Mouse (Mus musculus) neural tube, embryonic 12.5 days (tissue): ENCODE measurements around the gene Baz1b. TPM values are rescaled to one million over a fixed set of nuclear protein-coding genes. Genes with fewer than 3 reads are reported as not detected.

ENCODE experiments used
- ATAC-seq: fragments of 200-750 bp; cut with Nextera tagmentation; 2 replicates; pipeline ENCODE4 v1.8.0; 2017; ENCODE audit warnings: low read depth, mild to moderate bottlenecking, moderate TSS enrichment, moderate library complexity; ENCODE audit not compliant: low FRiP score
- H3K27ac ChIP-seq: fragments of 300-500 bp; sonication (generic); 2 replicates; pipeline ENCODE4 v1.5.1; 2016
- H3K27me3 ChIP-seq: fragments of 300-500 bp; sonication (generic); replicated peaks from 2 replicates; pipeline ENCODE4 v1.6.1; 2016; ENCODE audit warnings: mild to moderate bottlenecking
- H3K36me3 ChIP-seq: fragments of 300-500 bp; sonication (generic); 2 replicates; pipeline ENCODE4 v1.6.1; 2016; ENCODE audit warnings: mild to moderate bottlenecking
- H3K4me1 ChIP-seq: fragments of 300-500 bp; sonication (generic); 2 replicates; pipeline ENCODE4 v1.6.1; 2016
- H3K4me2 ChIP-seq: fragments of 300-500 bp; sonication (generic); replicated peaks from 2 replicates; pipeline ENCODE4 v1.6.1; 2016; ENCODE audit warnings: mild to moderate bottlenecking
- H3K4me3 ChIP-seq: fragments of 300-500 bp; sonication (generic); 2 replicates; pipeline ENCODE4 v1.5.1; 2016
- H3K9ac ChIP-seq: fragments of 300-500 bp; sonication (generic); 2 replicates; pipeline ENCODE4 v1.6.1; 2016; ENCODE audit warnings: mild to moderate bottlenecking
- H3K9me3 ChIP-seq: fragments of 300-500 bp; sonication (generic); 2 replicates; pipeline ENCODE4 v1.6.1; 2016; ENCODE audit warnings: mild to moderate bottlenecking
- WGBS: fragments of 180-500 bp; shearing (Covaris S2); methylation state at CpG from one replicate; pipeline ENCODE4 v1.1.7; 2016; 5-methylcytosine and 5-hydroxymethylcytosine counted together
- polyA plus RNA-seq: library from polyadenylated mRNA; unstranded; fragments of >200 nt; fragmentation: Nextera tagmentation; extraction: Ambion mirVana; gene quantifications from 2 replicates; pipeline ENCODE4 v1.2.1, GENCODE M21; 2016

Baz1b gene
- polyA plus RNA-seq, 1 experiment from 2014 or later = 54.7 TPM

- 51% methylated on average over 9 of the region's 9 CpGs for WGBS
- peaks cover 11% of the 10 kb centered on the region for H3K4me1 ChIP-seq
- no peaks in the 10 kb centered on the region for H3K36me3 ChIP-seq
- H3K9ac ChIP-seq = no peak overlapping the region
- H3K27me3 ChIP-seq = no peaks in the 10 kb centered on the region
- no peak overlapping the region for H3K27ac ChIP-seq
- H3K9me3 ChIP-seq = no peaks in the 10 kb centered on the region
- H3K4me3 ChIP-seq = no peak overlapping the region
- H3K4me2 ChIP-seq = peak overlapping the region; percentile 24
- ATAC-seq = no peak
Observed at GRCm38 (mm10) chr5:135264548-135264947, 77.5 kb downstream of the Baz1b start.

DNA sequence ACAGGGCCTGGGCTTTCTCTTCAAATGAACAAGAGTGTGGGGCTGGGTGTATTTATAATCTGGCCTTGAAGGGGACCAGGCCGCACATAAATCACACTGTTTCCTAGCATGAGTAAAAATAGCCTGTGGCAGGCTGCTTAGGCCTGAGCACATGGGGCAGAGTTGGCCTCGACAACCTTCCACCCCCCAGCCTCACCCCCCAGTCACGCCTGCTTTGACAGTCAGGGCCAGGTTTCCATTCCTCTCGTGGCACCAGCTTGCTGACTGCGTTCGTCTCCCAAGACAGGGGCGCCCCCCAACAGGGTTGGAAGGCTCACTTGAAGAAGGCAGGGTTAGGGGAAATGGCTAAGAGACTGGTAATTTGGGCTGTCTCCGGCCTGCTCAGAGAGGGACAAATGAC is 82.4 kb downstream of the Baz1b start:
- no peaks in the 10 kb centered on the region for H3K36me3 ChIP-seq
- no peak for ATAC-seq
- H3K4me1 ChIP-seq = peaks cover 3% of the 10 kb centered on the region; the same call in 1 of the 2 replicates
- H3K4me3 ChIP-seq = no peak overlapping the region
- no peak overlapping the region for H3K4me2 ChIP-seq
- WGBS = 79% methylated on average over 8 of the region's 8 CpGs
- H3K27me3 ChIP-seq = no peaks in the 10 kb centered on the region; the same call in 1 of the 2 replicates
- no peak overlapping the region for H3K27ac ChIP-seq
- H3K9ac ChIP-seq = no peak overlapping the region
- no peaks in the 10 kb centered on the region for H3K9me3 ChIP-seq

DNA sequence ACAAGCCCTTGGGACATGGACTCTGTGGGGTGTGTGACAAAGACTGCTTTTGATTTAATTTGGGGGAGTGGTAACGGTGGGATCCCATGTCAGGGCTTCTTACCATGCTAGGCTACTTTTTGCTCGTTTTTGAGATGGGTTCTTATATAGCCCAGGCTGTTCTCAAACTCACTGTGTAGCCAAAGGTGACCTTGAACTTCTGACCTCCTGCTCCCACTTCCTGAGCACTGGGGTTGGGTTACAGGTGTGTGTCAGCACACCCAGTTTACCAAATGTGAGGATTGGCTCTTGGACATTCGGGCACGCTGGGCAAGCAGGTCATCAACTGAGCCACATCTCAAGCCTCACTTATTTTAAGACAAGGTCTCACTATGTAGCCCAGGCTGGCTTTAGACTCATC is 83.3 kb downstream of the Baz1b start:
- no peak overlapping the region for H3K9ac ChIP-seq

GRCm38 (mm10) chr5:135271563-135272165 is 84.6 kb downstream of the Baz1b start:
- Histone ChIP-seq H3K4me1 (peaks cover 14% of the 10 kb centered on the region), H3K4me3 (no peak overlapping the region), H3K9ac (no peak overlapping the region), H3K9me3 (no peaks in the 10 kb centered on the region), H3K27ac (no peak overlapping the region), H3K36me3 (no peaks in the 10 kb centered on the region), H3K4me2 (no peak overlapping the region), H3K27me3 (no peaks in the 10 kb centered on the region; the same call in 1 of the 2 replicates)
- no peak for ATAC-seq
- 68% methylated on average over 12 of the region's 12 CpGs for WGBS

More for the DNA sequence above, 83.3 kb downstream of the Baz1b start:
- H3K36me3 ChIP-seq = no peaks in the 10 kb centered on the region
- no peak for ATAC-seq
- H3K9me3 ChIP-seq = no peaks in the 10 kb centered on the region
- no peaks in the 10 kb centered on the region; the same call in 1 of the 2 replicates for H3K27me3 ChIP-seq
- 83% methylated on average over 4 of the region's 4 CpGs for WGBS
- peaks cover 11% of the 10 kb centered on the region for H3K4me1 ChIP-seq
- H3K4me2 ChIP-seq = no peak overlapping the region
- no peak overlapping the region for H3K4me3 ChIP-seq
- H3K27ac ChIP-seq = no peak overlapping the region

DNA sequence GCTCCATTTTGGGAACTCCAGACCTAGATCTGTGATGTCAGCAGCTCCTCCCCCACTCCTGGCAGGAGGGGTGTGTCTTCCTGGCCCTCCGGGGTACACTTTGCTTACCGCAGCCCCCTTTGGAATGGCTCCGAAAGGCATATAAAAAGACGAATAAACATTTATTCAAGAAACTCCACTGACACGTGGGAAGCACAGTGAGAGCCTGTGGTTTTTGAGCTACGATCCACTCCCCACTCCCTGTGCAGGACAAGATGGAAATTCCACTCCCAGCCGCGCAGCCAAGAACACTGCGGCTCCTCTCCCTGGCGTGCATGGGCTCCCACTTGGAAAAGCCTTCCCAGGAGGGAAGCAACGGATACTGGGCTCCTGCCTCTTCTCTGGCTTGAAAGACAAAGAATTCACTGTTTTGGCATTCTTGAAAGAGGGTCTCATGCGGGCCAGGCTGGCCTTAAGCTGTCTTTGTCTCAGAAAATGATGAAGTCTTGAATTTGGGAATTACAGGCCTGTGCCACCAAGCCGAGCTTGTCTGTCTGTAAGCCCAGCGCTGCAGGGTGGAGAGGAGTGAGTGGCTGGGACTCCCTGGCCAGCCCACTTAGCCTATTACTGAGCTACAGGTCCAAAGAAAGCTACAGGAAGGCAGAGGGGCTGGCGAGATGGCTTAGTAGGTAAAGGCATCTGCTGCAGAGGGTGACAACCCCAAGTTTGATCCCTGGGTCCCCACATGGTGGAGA is 87.8 kb downstream of the Baz1b start:
- peak overlapping the region; percentile 37 for H3K4me2 ChIP-seq
- H3K9me3 ChIP-seq = no peaks in the 10 kb centered on the region
- H3K27ac ChIP-seq = peak overlapping the region; percentile 20; the same call in 1 of the 2 replicates
- H3K36me3 ChIP-seq = no peaks in the 10 kb centered on the region
- no peak overlapping the region for H3K4me3 ChIP-seq
- no peaks in the 10 kb centered on the region; the same call in 1 of the 2 replicates for H3K27me3 ChIP-seq
- no peak for ATAC-seq
- peaks cover 16% of the 10 kb centered on the region for H3K4me1 ChIP-seq
- WGBS = 12% methylated on average over 15 of the region's 15 CpGs
- H3K9ac ChIP-seq = no peak overlapping the region

DNA sequence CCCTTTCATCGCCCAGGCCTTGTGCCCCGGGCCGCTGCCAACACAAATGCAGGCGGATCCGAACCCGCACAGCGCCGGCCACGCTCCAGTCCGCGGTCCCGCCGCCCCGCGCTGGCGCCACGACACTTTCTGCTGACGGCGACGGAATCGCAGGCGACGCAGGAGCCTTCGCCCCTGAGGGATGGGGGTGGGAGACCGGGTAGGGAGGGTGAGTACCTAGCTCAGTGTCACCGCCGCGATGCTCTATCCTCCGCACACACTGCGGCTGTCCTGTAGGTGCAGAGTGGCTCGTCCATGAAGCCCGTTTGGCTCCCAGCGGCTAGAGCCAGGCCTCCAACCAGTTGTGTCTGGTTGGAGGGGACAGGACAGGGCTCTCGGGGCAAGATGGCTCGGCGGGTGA is 89.5 kb downstream of the Baz1b start:
- peak overlapping the region; percentile 22; the same call in 1 of the 2 replicates for H3K4me3 ChIP-seq
- no peaks in the 10 kb centered on the region for H3K36me3 ChIP-seq
- no peaks in the 10 kb centered on the region for H3K9me3 ChIP-seq
- WGBS = 6% methylated on average over 36 of the region's 36 CpGs
- peak; percentile 29; the same call in 1 of the 2 replicates for ATAC-seq
- H3K4me1 ChIP-seq = peaks cover 16% of the 10 kb centered on the region
- H3K27ac ChIP-seq = no peak overlapping the region
- peak overlapping the region; percentile 54 for H3K4me2 ChIP-seq
- H3K27me3 ChIP-seq = no peaks in the 10 kb centered on the region; the same call in 1 of the 2 replicates
- peak overlapping the region; percentile 44; the same call in 1 of the 2 replicates for H3K9ac ChIP-seq

DNA sequence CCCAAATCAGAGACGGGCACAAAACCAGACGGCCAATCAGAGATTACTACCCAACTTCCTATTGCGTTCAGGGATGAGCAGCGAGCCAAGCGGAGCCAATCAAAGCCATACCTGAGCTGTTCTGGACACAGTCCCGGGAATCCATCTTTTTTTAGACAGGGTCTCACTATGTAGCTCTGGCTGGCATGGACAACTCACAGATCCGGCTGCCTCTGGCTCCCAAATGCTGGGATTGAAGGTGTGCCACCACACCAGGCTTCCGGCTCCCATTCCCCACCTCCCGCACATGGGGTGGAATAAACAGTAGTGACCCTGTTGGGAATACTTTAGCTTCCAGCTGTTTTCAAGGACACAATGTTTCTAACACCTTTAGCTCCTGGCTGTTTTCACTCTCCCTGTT is 93.2 kb downstream of the Baz1b start:
- no peak for ATAC-seq
- Histone ChIP-seq H3K9ac (no peak overlapping the region), H3K4me3 (no peak overlapping the region), H3K36me3 (no peaks in the 10 kb centered on the region), H3K4me1 (peaks cover 6% of the 10 kb centered on the region), H3K27ac (no peak overlapping the region), H3K9me3 (no peaks in the 10 kb centered on the region), H3K27me3 (no peaks in the 10 kb centered on the region), H3K4me2 (no peak overlapping the region)
- WGBS = 85% methylated on average over 9 of the region's 9 CpGs

GRCm38 (mm10) chr5:135285211-135285610 is 98.1 kb downstream of the Baz1b start:
- WGBS = 77% methylated on average over 3 of the region's 3 CpGs
- Histone ChIP-seq H3K4me3 (no peak overlapping the region), H3K9me3 (no peaks in the 10 kb centered on the region), H3K4me1 (no peaks in the 10 kb centered on the region), H3K27ac (no peak overlapping the region), H3K9ac (no peak overlapping the region), H3K27me3 (no peaks in the 10 kb centered on the region), H3K36me3 (no peaks in the 10 kb centered on the region), H3K4me2 (no peak overlapping the region)
- no peak for ATAC-seq

GRCm38 (mm10) chr5:135286185-135286584 is 99.1 kb downstream of the Baz1b start:
- ATAC-seq = peak; percentile 63
- no peaks in the 10 kb centered on the region for H3K36me3 ChIP-seq
- no peaks in the 10 kb centered on the region for H3K9me3 ChIP-seq
- no peaks in the 10 kb centered on the region for H3K4me1 ChIP-seq
- 1% methylated on average over 6 of the region's 6 CpGs for WGBS
- no peaks in the 10 kb centered on the region for H3K27me3 ChIP-seq
- no peak overlapping the region for H3K4me2 ChIP-seq
- H3K27ac ChIP-seq = no peak overlapping the region
- no peak overlapping the region for H3K9ac ChIP-seq
- no peak overlapping the region for H3K4me3 ChIP-seq

- Histone ChIP-seq H3K27me3 (no peaks in the 10 kb centered on the region), H3K9ac (no peak overlapping the region), H3K4me2 (no peak overlapping the region), H3K4me1 (no peaks in the 10 kb centered on the region), H3K4me3 (no peak overlapping the region), H3K9me3 (no peaks in the 10 kb centered on the region), H3K36me3 (no peaks in the 10 kb centered on the region), H3K27ac (no peak overlapping the region)
- no peak for ATAC-seq
- WGBS = 83% methylated on average over 5 of the region's 5 CpGs
Observed at GRCm38 (mm10) chr5:135286926-135287325, 99.9 kb downstream of the Baz1b start.

- no peaks in the 10 kb centered on the region for H3K36me3 ChIP-seq
- no peak for ATAC-seq
- 85% methylated on average over 6 of the region's 6 CpGs for WGBS
- no peak overlapping the region for H3K27ac ChIP-seq
- H3K4me3 ChIP-seq = no peak overlapping the region
- H3K9ac ChIP-seq = no peak overlapping the region
- no peaks in the 10 kb centered on the region for H3K27me3 ChIP-seq
- no peaks in the 10 kb centered on the region for H3K4me1 ChIP-seq
- no peaks in the 10 kb centered on the region for H3K9me3 ChIP-seq
- no peak overlapping the region for H3K4me2 ChIP-seq
Observed at GRCm38 (mm10) chr5:135290703-135291102, 103.6 kb downstream of the Baz1b start.

GRCm38 (mm10) chr5:135291193-135291592 is 104.1 kb downstream of the Baz1b start:
- no peaks in the 10 kb centered on the region for H3K36me3 ChIP-seq
- H3K9me3 ChIP-seq = no peaks in the 10 kb centered on the region
- H3K4me1 ChIP-seq = no peaks in the 10 kb centered on the region
- H3K4me2 ChIP-seq = no peak overlapping the region
- no peaks in the 10 kb centered on the region for H3K27me3 ChIP-seq
- no peak for ATAC-seq
- H3K9ac ChIP-seq = no peak overlapping the region
- H3K4me3 ChIP-seq = no peak overlapping the region
- H3K27ac ChIP-seq = no peak overlapping the region
- 40% methylated on average over 4 of the region's 4 CpGs for WGBS
